Mouse (Mus musculus): ENCODE data around the gene Adarb1.

GRCm38 (mm10) chr10:77284832-77285231 lies 133.2 kb downstream of the Adarb1 start:
- TF ChIP-seq EP300 (IDR thresholded peaks at IDR 0.05; ENCODE audit: insufficient read depth, low read depth, low read length) = no peak
- TF ChIP-seq POLR2A (IDR thresholded peaks at IDR 0.05; ENCODE audit: insufficient read depth, low read depth, low read length) = no peak

Measured in heart, adult 2 months (tissue).